Mouse (Mus musculus) E14TG2a.4 (cell line): ENCODE measurements around the gene Sfxn5.
A peak's percentile ranks its signal among the peaks of the same experiment; 100 is the strongest.

Experiments used
- H3K27me3 ChIP-seq: 2 replicates; pipeline ENCODE4 v1.6.1; 2014; ENCODE audit warnings: low read length, control low read depth; ENCODE audit not compliant: insufficient read depth
- H3K36me3 ChIP-seq: 2 replicates; pipeline ENCODE4 v1.6.1; 2014; ENCODE audit warnings: low read length, control low read depth; ENCODE audit not compliant: insufficient read depth
- H3K4me1 ChIP-seq: replicated peaks from 2 replicates; pipeline ENCODE4 v1.6.1; 2014; ENCODE audit warnings: low read depth, low read length, control low read depth
- H3K4me3 ChIP-seq: replicated peaks from 2 replicates; pipeline ENCODE4 v1.5.1; 2014; ENCODE audit warnings: mild to moderate bottlenecking, low read length
- H3K9me3 ChIP-seq: 2 replicates; pipeline ENCODE4 v1.6.1; 2014; ENCODE audit warnings: low read length, control low read depth
- CTCF ChIP-seq: conservative IDR thresholded peaks from 2 replicates; pipeline ENCODE4 v1.5.1; 2014; ENCODE audit warnings: low read length
- NANOG ChIP-seq: IDR thresholded peaks from 2 replicates; pipeline ENCODE4 v1.6.1; 2014; ENCODE audit warnings: borderline replicate concordance, low read length, mixed read lengths
- POU5F1 ChIP-seq: IDR thresholded peaks from 2 replicates; pipeline ENCODE4 v1.6.1; 2014; ENCODE audit warnings: low read length, borderline replicate concordance

Gene Sfxn5

DNA sequence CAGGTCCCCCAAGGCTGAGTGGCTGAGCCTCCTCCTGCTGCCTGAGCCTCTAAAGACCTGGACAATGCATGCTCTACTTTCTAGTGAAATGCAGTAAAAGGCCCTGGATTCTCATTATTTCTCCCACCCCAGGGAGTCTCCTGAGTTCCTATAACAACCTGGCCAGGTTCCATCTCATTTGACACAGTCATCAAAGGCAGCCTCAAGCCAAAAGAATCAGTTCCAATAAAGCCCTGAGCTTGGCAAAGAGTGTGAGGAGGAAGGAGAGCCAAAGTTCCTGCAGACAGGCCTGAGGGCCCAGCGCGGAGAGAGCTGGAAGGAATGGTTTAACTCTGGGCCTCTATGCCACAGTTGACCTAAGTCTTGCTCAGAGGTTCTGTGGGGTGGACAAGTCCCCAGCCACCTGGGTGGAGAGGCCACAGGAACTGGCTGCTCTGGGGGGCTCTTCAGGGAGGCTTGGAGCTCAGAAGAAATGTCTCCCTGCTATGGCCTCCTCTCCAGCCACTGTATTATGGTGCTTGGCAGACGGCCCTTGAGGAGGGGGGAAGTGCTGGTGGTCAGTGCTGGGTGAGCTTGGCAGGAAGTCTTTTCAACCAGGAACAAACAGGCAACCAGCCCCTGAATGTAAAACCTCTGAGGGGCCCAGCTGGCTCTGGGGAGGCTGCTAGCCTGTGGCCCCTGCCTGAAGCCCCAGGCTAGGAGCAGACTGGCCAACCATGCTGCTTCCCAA is 30.7 kb downstream of the Sfxn5 start:
- Histone ChIP-seq H3K4me3 (no peak overlapping the region), H3K4me1 (no peaks in the 10 kb centered on the region)

DNA sequence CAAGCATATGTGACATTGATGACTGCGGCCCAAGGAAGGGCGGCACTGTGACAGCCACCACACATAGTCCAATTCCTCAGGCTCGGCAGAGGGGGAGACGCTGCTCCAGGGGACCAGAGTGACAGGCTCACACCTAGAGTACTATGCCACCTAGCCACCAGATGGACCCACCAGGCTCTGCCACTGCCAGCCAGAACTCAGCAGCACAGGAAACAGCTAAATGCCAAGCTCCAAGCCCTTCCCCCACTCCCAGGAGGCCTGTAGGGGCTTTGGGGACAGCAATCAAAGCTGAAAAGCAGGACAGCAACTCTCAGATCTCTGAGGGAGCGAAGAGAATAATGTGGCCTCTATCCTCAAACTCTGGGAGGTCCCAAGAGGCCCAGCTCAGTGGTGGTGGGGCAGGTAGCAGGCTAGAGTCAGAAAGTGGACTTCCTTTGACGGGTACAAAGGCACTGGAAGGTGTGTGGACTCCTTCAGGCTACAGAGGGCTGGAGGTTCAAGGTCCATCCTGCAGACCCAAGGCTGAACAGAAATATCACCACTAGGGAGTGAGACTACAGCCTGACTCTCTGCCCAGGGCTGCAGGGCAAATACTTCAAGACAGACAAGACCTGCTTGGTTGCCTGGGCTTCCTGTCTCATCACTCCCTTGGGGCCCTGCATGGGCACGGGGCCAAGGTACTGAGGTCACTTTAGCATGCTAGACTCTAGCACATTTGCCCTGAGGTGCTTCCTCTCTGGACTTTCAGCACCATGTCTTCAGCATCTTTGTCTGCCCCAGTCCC is 37.6 kb downstream of the Sfxn5 start:
- Histone ChIP-seq H3K4me1 (peaks cover 39% of the 10 kb centered on the region), H3K27me3 (no peaks in the 10 kb centered on the region), H3K4me3 (no peak overlapping the region), H3K9me3 (peaks cover 4% of the 10 kb centered on the region; the same call in 1 of the 2 replicates), H3K36me3 (peaks cover 6% of the 10 kb centered on the region; the same call in 1 of the 2 replicates)
- no peak for TF ChIP-seq CTCF
- no peak for TF ChIP-seq NANOG
- no peak for TF ChIP-seq POU5F1

More for the DNA sequence above, 30.7 kb downstream of the Sfxn5 start:
- H3K9me3 ChIP-seq, result peaks cover 4% of the 10 kb centered on the region; the same call in 1 of the 2 replicates
- H3K27me3 ChIP-seq, result no peaks in the 10 kb centered on the region
- no peaks in the 10 kb centered on the region for H3K36me3 ChIP-seq
- no peak for TF ChIP-seq CTCF
- TF ChIP-seq POU5F1, result no peak
- TF ChIP-seq NANOG, result no peak

DNA sequence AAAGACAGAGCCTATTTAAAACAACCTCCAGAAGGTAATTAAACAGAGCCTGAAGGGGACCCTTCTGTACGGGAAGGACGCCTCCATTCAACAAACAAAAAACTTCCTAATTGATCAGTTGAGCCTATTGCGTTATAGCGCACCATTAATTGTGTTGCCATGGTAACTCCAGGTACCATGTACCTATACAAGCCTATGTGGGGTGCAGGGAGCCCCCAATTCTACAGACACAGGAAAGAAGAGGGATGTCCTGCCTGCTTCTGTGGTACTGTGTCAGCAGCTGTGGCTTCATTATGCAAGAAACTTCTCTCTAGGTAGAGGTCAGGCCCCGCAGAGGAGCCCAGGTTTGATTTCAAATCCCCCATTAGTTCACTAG is 39.2 kb downstream of the Sfxn5 start:
- Histone ChIP-seq H3K36me3 (peaks cover 6% of the 10 kb centered on the region; the same call in 1 of the 2 replicates), H3K9me3 (peaks cover 4% of the 10 kb centered on the region; the same call in 1 of the 2 replicates), H3K4me1 (peaks cover 46% of the 10 kb centered on the region), H3K4me3 (peak overlapping the region; percentile 48), H3K27me3 (no peaks in the 10 kb centered on the region)
- no peak for TF ChIP-seq CTCF
- TF ChIP-seq POU5F1, result no peak
- TF ChIP-seq NANOG, result no peak

DNA sequence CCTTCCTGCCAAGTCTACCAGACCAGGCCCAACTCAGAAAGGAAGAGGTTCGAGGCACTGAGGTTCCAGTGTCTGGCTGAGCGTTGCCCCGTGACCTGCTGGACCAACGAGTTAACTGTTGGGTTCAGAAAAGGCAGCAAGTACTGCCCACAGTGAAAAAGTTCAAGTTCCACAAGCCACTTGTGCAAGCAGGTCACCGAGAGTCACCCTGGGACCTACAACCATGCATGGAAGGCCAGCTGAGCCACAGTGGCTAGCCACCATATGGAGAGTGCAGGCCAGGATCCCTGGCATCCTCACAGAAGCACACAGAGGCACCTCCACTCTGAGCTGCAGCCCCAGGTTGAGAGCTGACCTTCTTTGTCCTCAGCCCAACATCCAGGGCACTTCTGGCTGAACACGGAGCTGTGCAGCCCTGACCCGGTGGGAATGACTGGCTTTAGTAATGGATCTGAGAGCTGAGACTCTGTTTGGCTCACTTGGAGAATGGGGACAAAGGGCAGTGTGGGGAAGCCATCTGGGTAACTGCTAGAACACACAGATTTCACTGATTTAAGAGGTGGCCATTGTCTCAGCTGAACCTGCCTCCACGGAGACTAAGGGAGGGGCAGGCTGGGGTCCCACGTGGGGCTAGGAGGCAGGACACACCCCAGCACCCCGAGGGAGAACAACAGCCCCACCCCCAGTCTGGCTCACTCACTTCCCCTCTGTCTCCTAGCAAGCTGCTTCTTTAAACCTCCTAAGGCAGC is 39.8 kb downstream of the Sfxn5 start:
- H3K4me3 ChIP-seq, result peak overlapping the region; percentile 48
- no peaks in the 10 kb centered on the region for H3K9me3 ChIP-seq
- H3K4me1 ChIP-seq, result peaks cover 51% of the 10 kb centered on the region
- TF ChIP-seq POU5F1 (no peak), CTCF (no peak), NANOG (no peak)
- H3K36me3 ChIP-seq, result peaks cover 6% of the 10 kb centered on the region; the same call in 1 of the 2 replicates
- H3K27me3 ChIP-seq, result no peaks in the 10 kb centered on the region

DNA sequence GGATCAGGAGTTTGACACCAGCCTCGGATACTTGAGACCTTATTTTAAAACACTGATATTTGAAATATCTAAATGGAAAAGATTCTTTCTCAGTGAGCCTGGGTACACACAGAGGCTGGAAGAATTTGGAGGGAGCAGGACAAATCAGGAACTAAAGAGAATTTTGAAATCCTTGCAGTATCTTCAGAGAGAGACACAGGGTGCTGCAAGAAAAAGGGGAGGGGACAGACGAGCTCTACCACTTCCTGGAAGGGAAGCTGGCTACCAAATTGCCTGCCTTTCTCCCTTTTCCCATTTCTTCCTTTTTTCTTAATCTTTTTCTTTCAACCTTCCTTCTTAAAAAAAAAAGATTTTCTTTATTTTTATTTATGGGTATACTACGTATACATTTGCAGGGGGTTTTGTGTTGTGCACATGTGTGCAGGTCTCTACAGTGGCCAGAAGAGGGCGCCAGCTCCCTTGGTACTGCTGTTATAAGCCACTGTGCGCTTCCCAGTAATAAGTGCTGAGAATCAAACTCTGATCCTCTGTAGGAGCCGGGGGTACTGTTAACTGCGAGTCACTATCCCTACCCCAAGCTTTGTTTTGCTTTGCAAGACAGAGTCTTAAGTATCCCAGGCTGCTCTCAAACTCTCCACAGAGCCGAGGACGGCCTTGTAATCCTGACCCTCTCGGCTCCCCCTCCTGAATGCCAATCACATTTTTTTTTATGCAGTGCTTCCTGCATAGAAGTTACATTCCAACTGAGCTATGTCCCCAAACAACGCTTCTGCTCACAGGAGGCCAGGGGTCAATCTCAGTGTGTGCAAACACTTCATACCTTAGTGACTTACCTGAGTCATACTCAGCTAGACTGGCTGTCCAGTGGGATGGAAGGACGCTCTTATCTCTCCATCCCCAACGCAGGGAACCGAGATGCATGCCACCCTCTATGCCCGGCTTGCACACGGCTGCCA is 42.1 kb downstream of the Sfxn5 start:
- H3K27me3 ChIP-seq, result no peaks in the 10 kb centered on the region
- H3K36me3 ChIP-seq, result peaks cover 6% of the 10 kb centered on the region; the same call in 1 of the 2 replicates
- TF ChIP-seq POU5F1, result no peak
- peak; percentile 77 for TF ChIP-seq CTCF
- TF ChIP-seq NANOG, result no peak
- no peak overlapping the region for H3K4me3 ChIP-seq
- H3K9me3 ChIP-seq, result no peaks in the 10 kb centered on the region
- H3K4me1 ChIP-seq, result peaks cover 71% of the 10 kb centered on the region

- no peaks in the 10 kb centered on the region for H3K36me3 ChIP-seq
- H3K9me3 ChIP-seq, result no peaks in the 10 kb centered on the region
- no peak for TF ChIP-seq NANOG
- no peak for TF ChIP-seq POU5F1
- no peak for TF ChIP-seq CTCF
- no peaks in the 10 kb centered on the region for H3K27me3 ChIP-seq
- peak overlapping the region; percentile 69 for H3K4me3 ChIP-seq
- peaks cover 72% of the 10 kb centered on the region for H3K4me1 ChIP-seq
Observed at GRCm38 (mm10) chr6:85288193-85288857, 44.9 kb downstream of the Sfxn5 start.
